Mouse (Mus musculus) forebrain, embryonic 11.5 days (tissue): ENCODE measurements around the gene Capn12. TPM values are rescaled to one million over a fixed set of nuclear protein-coding genes. Genes with fewer than 3 reads are reported as not detected.

Experiments used
- ATAC-seq: fragments of 200-750 bp; cut with Nextera tagmentation; replicated peaks from 2 replicates; pipeline ENCODE4 v1.8.0; 2017; ENCODE audit warnings: moderate TSS enrichment; ENCODE audit not compliant: low FRiP score
- DNase-seq: peaks from one replicate; pipeline ENCODE4 v3.0.0-alpha.2; 2017; ENCODE audit warnings: low spot score
- H3K27ac ChIP-seq: fragments of 300-500 bp; sonication (generic); 2 replicates; pipeline ENCODE4 v1.5.1; 2014; ENCODE audit warnings: low read depth, low read length
- H3K27me3 ChIP-seq: fragments of 300-500 bp; sonication (generic); 2 replicates; pipeline ENCODE4 v1.6.1; 2014; ENCODE audit warnings: mild to moderate bottlenecking, low read length, mixed read lengths; ENCODE audit not compliant: control insufficient read depth, insufficient read depth
- H3K36me3 ChIP-seq: fragments of 300-500 bp; sonication (generic); 2 replicates; pipeline ENCODE4 v1.6.1; 2014; ENCODE audit warnings: mild to moderate bottlenecking, low read length, moderate library complexity, mixed read lengths; ENCODE audit not compliant: control insufficient read depth, insufficient read depth
- H3K4me1 ChIP-seq: fragments of 300-500 bp; sonication (generic); replicated peaks from 2 replicates; pipeline ENCODE4 v1.6.1; 2014; ENCODE audit warnings: low read length, mixed read lengths; ENCODE audit not compliant: control insufficient read depth, insufficient read depth
- H3K4me2 ChIP-seq: fragments of 300-500 bp; sonication (generic); 2 replicates; pipeline ENCODE4 v1.6.1; 2014; ENCODE audit warnings: low read depth, mild to moderate bottlenecking, low read length, moderate library complexity, mixed read lengths; ENCODE audit not compliant: severe bottlenecking
- H3K4me3 ChIP-seq: fragments of 300-500 bp; sonication (generic); 2 replicates; pipeline ENCODE4 v1.5.1; 2014; ENCODE audit warnings: low read depth, low read length
- H3K9ac ChIP-seq: fragments of 300-500 bp; sonication (generic); 2 replicates; pipeline ENCODE4 v1.6.1; 2014; ENCODE audit warnings: low read length
- H3K9me3 ChIP-seq: fragments of 300-500 bp; sonication (generic); 2 replicates; pipeline ENCODE4 v1.6.1; 2016; ENCODE audit warnings: low read length, mixed read lengths; ENCODE audit not compliant: control insufficient read depth
- WGBS: fragments of 180-500 bp; shearing (Covaris S2); extraction: QIAGEN DNeasy Blood & Tissue Kit; methylation state at CpG from one replicate; pipeline ENCODE4 v1.1.7; 2014; 5-methylcytosine and 5-hydroxymethylcytosine counted together
- polyA plus RNA-seq: library from polyadenylated mRNA; unstranded; fragments of >200 nt; fragmentation: Nextera tagmentation; extraction: Ambion mirVana; gene quantifications from 2 replicates; pipeline ENCODE4 v1.2.1, GENCODE M21; 2014

Capn12 gene
- polyA plus RNA-seq, 1 experiment from 2014 or later, result 0.60 TPM

- H3K4me1 ChIP-seq, result no peaks in the 10 kb centered on the region
- H3K9me3 ChIP-seq, result no peaks in the 10 kb centered on the region
- peaks cover 32% of the 10 kb centered on the region for H3K36me3 ChIP-seq
- no peak for DNase-seq
- no peak for ATAC-seq
- no peak overlapping the region for H3K4me2 ChIP-seq
- H3K4me3 ChIP-seq, result no peak overlapping the region
- H3K27ac ChIP-seq, result no peak overlapping the region
- no peak overlapping the region for H3K9ac ChIP-seq
- 93% methylated on average over 6 of the region's 6 CpGs for WGBS
- no peaks in the 10 kb centered on the region for H3K27me3 ChIP-seq
These were observed 21.0 kb downstream of the Capn12 start for GRCm38 (mm10) chr7:28902180-28902579.

- Histone ChIP-seq H3K9ac (no peak overlapping the region), H3K4me1 (no peaks in the 10 kb centered on the region), H3K9me3 (no peaks in the 10 kb centered on the region), H3K27ac (no peak overlapping the region), H3K4me3 (no peak overlapping the region), H3K4me2 (no peak overlapping the region), H3K36me3 (peaks cover 28% of the 10 kb centered on the region), H3K27me3 (no peaks in the 10 kb centered on the region)
- DNase-seq (no peak), ATAC-seq (no peak)
- 89% methylated on average over 3 of the region's 3 CpGs for WGBS
These were observed 21.6 kb downstream of the Capn12 start for GRCm38 (mm10) chr7:28902809-28903208.

GRCm38 (mm10) chr7:28903778-28904177, 22.6 kb downstream of the Capn12 start:
- Histone ChIP-seq H3K27ac (no peak overlapping the region), H3K4me2 (no peak overlapping the region), H3K36me3 (peaks cover 20% of the 10 kb centered on the region), H3K4me1 (no peaks in the 10 kb centered on the region), H3K4me3 (no peak overlapping the region), H3K9ac (no peak overlapping the region), H3K9me3 (no peaks in the 10 kb centered on the region), H3K27me3 (no peaks in the 10 kb centered on the region)
- DNase-seq (no peak), ATAC-seq (no peak)
- WGBS, result 93% methylated on average over 10 of the region's 10 CpGs

DNA sequence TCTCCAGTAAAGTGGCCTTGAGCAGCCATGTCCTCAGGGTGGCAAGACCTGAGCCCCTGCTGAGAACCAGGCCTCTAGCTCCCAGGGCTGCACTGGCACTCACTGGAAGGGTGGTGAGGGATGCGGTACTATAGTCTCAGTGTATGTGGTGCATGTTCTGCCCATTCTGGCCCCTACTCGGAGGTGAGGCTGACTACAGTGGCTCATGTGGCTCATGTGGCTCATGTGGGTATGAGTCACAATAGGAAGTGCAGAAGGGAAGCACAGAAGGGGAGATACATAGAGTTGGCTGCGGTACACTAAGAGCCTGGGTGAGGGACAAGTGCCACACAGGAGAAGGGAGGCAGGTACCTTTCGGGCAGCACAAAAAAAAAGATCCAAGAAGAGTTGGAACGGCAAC, 26.0 kb downstream of the Capn12 start:
- Histone ChIP-seq H3K27me3 (no peaks in the 10 kb centered on the region), H3K4me3 (no peak overlapping the region), H3K9ac (no peak overlapping the region), H3K36me3 (peaks cover 20% of the 10 kb centered on the region), H3K4me1 (no peaks in the 10 kb centered on the region), H3K9me3 (no peaks in the 10 kb centered on the region), H3K27ac (no peak overlapping the region), H3K4me2 (no peak overlapping the region)
- ATAC-seq (no peak), DNase-seq (no peak)
- 97% methylated on average over 5 of the region's 5 CpGs for WGBS

- H3K27me3 ChIP-seq, result no peaks in the 10 kb centered on the region
- H3K4me1 ChIP-seq, result no peaks in the 10 kb centered on the region
- ATAC-seq, result no peak
- H3K4me2 ChIP-seq, result no peak overlapping the region
- DNase-seq, result no peak
- no peaks in the 10 kb centered on the region for H3K9me3 ChIP-seq
- peaks cover 22% of the 10 kb centered on the region for H3K36me3 ChIP-seq
- H3K9ac ChIP-seq, result no peak overlapping the region
- no peak overlapping the region for H3K27ac ChIP-seq
- no peak overlapping the region for H3K4me3 ChIP-seq
- 88% methylated on average over 4 of the region's 4 CpGs for WGBS
These were observed 30.4 kb downstream of the Capn12 start for GRCm38 (mm10) chr7:28911632-28912031.

- no peak for ATAC-seq
- peaks cover 25% of the 10 kb centered on the region for H3K36me3 ChIP-seq
- 88% methylated on average over 11 of the region's 11 CpGs for WGBS
These were observed 31.9 kb downstream of the Capn12 start for GRCm38 (mm10) chr7:28913171-28913570.

DNA sequence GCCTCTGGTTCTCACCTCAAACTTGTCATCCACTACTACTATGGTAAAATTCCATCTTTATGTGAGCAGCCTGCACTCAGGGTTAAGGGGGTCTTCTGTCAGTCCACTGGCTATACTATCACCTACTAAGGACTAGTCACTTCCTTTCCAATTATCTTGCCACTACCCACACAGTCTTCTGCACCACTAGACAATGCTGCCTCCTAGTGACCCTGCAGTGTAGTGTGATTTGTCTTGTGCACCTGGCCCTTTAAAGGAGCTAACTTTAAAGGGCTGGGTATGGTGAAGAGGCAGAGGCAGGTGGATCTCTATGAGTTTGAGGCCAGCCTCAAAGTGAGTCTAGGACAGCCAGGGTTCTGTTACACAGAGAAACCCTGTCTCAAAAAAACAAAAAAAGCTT, 35.3 kb downstream of the Capn12 start:
- Histone ChIP-seq H3K4me3 (no peak overlapping the region), H3K27me3 (no peaks in the 10 kb centered on the region), H3K27ac (no peak overlapping the region), H3K4me2 (no peak overlapping the region), H3K36me3 (peaks cover 26% of the 10 kb centered on the region), H3K9ac (no peak overlapping the region), H3K4me1 (peaks cover 11% of the 10 kb centered on the region; the same call in 1 of the 2 replicates), H3K9me3 (no peaks in the 10 kb centered on the region)
- DNase-seq, result no peak
- ATAC-seq, result no peak

More at GRCm38 (mm10) chr7:28913171-28913570, 31.9 kb downstream of the Capn12 start:
- Histone ChIP-seq H3K4me2 (no peak overlapping the region), H3K27me3 (no peaks in the 10 kb centered on the region), H3K9ac (no peak overlapping the region), H3K4me3 (no peak overlapping the region), H3K4me1 (0 out of 2 replicates have a peak, but pooled peaks cover 2% of the 10 kb centered on the region), H3K9me3 (no peaks in the 10 kb centered on the region), H3K27ac (no peak overlapping the region)
- no peak for DNase-seq

- Histone ChIP-seq H3K4me1 (peaks cover 11% of the 10 kb centered on the region; the same call in 1 of the 2 replicates), H3K4me2 (no peak overlapping the region), H3K36me3 (peaks cover 20% of the 10 kb centered on the region), H3K27ac (no peak overlapping the region), H3K4me3 (no peak overlapping the region), H3K9ac (no peak overlapping the region), H3K9me3 (no peaks in the 10 kb centered on the region), H3K27me3 (no peaks in the 10 kb centered on the region)
- ATAC-seq (no peak), DNase-seq (no peak)
- WGBS, result 88% methylated on average over 10 of the region's 10 CpGs
These were observed 36.5 kb downstream of the Capn12 start for GRCm38 (mm10) chr7:28917503-28918426.

DNA sequence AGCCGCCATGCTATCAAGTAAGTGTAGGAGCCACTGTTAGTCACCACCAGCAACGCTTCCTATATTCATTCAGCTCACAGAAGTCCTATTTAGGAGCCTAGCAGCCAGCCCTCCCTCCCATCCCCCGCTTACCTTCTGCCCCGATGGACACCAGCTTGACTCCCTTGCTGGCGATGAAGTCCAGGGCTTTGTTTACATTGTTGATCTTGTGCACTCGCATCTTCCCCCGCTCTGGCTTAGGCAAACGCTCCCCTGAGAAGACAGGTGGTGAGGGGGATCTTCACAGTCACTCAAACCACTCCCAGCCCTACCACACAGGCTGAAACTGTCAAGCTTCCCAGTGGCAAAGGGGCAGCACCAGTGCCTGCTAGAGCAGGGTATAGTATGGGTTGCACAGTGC, 37.3 kb downstream of the Capn12 start:
- H3K4me3 ChIP-seq, result no peak overlapping the region
- peaks cover 14% of the 10 kb centered on the region; the same call in 1 of the 2 replicates for H3K4me1 ChIP-seq
- no peak for DNase-seq
- H3K4me2 ChIP-seq, result no peak overlapping the region
- H3K27me3 ChIP-seq, result no peaks in the 10 kb centered on the region
- H3K36me3 ChIP-seq, result peaks cover 17% of the 10 kb centered on the region
- H3K9ac ChIP-seq, result no peak overlapping the region
- H3K9me3 ChIP-seq, result no peaks in the 10 kb centered on the region
- no peak for ATAC-seq
- WGBS, result 85% methylated on average over 8 of the region's 8 CpGs
- no peak overlapping the region for H3K27ac ChIP-seq
